Mouse (Mus musculus): ENCODE results near the gene Nfatc4.

Nfatc4 gene

DNA sequence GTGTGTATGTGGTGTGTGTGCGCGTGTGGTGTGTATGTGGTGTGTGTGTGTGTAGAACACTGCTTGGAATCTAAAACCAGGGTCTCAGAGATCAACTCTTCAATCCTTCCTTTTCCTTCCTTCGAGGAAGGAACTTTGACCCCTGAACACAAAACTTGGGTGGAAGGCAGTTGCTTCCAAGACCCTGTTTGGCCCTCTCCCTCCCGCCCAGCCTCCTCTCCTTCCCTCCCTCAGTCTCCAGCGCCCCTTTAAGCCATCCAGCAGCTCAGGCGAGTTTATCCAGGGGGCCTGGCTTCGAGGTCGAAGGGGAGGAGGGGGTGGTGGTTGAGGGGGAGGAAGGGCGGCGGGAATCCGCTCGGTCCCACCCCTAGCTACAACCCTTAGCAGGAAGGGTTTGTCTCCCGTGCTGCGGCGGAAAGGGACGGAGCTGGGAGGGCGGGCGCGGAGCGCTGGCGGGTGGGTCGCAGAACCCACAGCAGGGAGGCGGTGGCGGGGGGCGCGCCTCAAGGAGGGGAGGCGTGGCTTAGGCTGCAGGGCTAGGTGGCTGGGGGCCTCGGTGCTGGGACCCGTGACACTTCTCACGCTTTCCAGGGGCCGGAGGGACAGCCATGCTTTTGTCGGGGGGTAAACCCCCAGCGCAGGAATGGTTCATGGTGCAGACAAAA, 30.8 kb downstream of the Nfatc4 start, which contains the start of gene Nynrin:
Gene Nynrin (plus strand): TSS at position 390 of the 665 bp plus-strand sequence.
- DNase-seq (ENCODE audit: low read depth, low spot score): peak; percentile 54

DNA sequence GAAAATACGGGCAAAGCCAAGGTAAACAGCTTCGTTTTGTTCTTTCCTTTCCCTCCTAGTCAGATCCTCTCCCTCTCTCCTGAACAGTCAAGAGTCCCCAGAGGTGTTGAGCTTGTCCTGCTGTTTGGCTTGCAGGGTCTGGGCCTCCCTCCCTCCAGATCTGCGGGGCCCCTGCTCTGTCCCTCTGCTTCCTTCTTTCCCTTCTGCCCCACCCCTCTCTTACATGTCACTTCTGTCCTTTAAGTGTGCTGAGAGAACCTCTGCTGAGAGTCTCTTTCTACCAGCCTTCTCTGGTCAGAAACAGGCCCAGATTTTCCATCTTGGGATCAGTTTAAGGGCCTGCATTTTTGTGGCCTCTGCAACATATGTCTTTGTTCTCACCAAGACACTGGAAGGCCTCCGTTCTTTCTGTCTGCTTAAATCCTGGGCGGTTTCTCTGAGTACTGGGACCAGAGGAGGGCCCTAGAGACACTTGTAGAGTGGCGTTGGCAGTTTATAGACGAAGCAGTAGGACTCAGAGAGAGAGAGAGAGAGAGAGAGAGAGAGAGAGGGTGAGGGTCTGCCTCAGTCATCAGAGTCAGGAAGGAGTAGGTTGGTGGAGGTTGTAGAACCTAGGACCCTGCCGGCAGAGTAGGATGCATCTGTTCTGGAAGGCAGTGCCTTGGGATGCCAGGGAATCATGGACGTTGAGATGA, 31.6 kb downstream of the Nfatc4 start:
- no peak for DNase-seq (ENCODE audit: low read depth, low spot score)

DNA sequence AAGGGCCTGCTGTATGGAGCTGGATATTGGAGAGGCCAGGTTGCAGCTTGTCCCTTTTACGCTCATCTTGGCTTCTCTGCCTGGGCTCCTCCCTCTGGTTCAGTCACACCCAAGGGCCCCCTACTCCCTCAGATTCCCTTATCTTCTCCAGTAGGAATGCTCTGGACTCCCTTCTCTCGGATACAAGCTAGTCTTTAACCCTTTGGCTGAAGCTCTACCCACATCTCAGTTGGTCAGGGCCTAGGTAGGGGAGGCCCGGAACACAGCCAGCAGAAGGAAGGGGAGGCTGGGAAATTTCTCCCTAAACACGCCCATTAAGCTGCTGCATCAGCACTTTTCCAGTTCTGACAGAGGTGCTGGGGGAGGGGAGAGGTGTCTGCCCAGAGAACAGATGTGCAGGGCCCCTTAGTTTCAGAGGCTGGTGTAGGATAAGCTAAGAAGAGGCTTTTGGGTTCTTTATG, 32.2 kb downstream of the Nfatc4 start:
- DNase-seq (ENCODE audit: low read depth, low spot score): no peak

DNA sequence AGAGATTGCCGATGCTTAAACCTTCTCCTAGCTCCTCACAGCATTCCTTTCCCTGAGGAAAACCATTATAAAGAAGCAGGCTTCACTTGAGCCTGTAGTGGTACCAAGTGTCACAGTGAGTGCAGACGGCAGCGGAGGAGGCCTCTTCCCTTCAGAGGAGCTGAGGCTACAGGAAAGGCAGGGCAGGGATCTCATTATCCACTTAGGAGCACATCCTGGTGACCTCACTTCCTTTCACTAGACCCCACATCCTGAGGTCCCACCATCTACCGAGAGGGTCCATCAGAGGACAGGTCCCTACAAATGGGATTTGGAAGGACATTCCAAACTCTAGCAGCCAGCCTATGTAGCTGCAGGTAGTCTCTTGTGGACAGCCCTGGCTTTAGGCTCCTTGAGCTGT, 34.6 kb downstream of the Nfatc4 start:
- DNase-seq (ENCODE audit: low read depth, low spot score): no peak

DNA sequence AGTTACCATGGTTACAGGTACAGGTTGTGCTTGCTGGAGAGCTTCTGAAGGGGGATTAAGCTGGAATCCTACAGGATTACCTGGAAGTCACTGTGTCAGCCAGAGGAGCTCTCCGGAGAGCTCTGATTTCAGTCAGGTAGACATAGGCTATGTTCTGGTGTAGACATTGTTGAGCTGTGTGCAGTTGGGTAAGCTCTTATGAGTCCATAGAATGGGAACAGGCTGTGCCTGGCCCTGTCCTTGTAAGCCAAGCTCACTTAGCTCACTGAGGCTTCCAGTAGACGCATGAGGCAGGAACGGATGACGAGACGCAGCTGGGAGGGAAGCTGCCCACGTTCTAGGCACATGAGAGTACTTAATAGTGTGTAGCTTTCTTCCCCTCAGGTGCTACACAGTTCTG, 39.2 kb downstream of the Nfatc4 start:
- DNase-seq (ENCODE audit: low read depth, low spot score): no peak

DNA sequence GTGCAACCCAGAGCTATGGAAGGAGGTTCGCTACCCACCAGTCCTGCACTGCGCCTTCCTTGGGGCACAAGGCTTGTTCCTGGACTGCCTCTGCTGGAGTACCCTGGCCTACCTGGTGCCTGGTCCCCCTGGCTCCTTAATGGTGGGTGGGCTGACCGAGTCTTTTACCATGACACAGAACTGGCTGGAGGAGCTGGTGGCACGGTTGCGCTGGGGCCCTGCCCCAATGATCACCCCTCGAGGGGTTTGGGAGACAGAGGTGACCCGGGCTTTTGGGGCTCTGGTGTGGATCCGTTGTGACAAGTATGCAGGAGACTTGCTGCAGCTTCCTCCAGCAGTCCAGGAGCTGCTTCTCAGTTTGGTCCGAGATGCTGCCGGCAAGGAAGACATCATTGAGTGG, 40.0 kb downstream of the Nfatc4 start:
- no peak for DNase-seq (ENCODE audit: low read depth, low spot score)

DNA sequence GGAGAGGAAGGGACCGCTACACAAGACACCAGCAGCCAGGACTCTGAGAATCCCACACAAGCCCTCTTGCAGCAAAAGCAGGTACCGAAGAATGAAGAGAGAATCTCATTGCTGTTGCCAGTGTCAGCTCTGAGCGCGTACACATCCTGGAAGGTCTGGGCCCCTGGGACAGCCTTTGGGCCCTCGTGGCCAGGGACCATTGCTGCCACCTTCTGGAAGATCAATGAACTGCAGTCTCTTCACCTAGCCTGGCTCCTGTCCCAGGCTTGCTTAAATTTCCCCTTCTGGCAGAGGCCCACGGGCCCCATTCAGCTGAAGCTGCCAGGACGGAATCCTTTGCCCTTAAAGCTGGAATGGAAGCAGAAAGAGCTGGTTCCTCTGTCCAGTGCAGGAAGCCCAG, 40.8 kb downstream of the Nfatc4 start:
- no peak for DNase-seq (ENCODE audit: low read depth, low spot score)

DNA sequence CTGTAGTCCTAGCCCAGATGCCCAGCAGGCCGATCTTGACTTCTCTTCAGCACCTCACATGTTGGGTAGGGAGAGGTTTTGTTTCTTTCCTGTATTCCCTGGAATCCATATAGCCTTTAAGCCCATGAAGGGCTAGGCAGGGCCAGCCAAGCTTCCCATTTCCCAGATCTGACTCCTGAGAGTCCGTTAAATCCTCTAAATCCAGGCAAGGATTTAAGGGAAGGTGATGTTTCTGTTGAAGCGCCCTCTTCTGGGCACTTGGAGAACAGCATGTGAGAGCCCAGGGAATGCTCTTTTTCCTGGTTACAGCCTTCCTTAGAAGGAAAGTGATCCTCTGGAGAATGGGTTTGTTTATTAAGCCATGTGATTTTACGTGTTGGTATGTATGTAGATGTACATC, 44.0 kb downstream of the Nfatc4 start:
- DNase-seq (ENCODE audit: low read depth, low spot score): no peak

DNA sequence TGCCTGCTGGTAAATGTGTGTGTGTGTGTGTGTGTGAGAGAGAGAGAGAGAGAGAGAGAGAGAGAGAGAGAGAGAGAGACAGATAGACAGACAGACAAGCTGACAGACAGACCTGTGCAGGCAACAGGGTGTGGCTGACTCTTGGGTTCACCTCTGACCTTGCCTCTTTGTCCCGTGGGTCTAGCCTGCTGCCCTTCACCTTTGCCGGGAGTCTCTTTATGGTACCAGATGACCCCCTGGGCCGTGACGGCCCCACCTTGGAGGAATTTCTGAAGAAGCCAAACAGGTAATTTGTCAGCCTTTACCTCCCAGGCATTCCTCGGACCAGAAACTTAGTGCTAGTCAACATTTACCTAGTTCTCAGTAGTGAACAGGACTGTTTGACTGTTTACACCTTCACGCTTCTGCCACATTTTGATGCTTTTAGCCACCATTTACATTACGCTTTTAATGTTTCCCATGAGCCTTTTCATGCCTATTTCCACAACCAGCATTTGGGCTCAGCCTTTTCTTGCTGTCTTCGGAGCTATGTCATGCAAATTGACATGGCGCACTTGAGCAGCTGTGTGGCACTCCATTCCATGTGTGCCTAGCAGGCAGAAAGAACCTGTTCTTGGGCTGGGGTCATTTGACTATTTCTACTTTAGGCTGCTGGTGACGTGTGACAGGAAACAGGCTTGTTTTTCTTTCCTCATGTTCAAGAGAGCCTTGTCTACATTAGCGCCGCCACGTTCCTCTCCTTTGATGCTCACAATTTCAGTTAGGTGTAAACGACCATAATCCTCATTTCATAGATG, 45.5 kb downstream of the Nfatc4 start:
- no peak for DNase-seq (ENCODE audit: low read depth, low spot score)

DNA sequence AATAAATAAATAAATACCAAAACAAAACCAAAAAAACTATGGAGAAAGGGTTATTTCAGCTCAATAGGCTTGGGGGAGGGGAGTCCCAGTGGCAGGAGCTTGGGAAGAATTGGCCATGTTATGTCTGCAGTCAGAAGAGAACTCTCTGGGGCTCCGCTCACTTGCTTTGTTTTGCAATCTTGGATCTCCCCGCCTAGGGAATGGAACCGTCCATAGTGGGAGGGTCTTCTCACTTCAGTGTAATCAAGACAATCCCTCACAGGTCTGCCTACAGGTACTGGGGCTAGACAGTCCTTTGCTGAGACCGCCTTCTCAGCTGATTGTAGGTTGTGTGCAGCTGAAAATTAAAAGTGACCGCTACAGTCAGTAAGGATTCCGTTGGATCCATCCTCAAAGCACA, 46.6 kb downstream of the Nfatc4 start:
- DNase-seq (ENCODE audit: low read depth, low spot score): no peak

DNA sequence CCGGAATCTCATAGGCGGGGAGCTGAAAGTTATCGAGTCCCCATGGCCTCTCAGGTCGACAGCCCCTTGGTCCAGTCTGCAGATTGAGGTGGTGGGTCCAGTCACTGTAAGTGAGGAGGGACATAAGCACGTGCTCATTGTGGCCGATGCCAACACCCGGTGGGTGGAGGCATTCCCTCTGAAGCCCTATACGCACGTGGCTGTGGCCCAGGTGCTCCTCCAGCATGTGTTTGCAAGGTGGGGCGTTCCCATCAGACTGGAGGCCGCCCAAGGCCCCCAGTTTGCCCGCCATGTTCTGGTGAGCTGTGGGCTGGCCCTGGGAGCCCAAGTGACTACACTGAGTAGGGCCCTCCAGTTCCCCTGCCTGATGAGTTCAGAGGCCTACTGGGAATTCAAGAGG, 49.1 kb downstream of the Nfatc4 start:
- no peak for DNase-seq (ENCODE audit: low read depth, low spot score)

DNA sequence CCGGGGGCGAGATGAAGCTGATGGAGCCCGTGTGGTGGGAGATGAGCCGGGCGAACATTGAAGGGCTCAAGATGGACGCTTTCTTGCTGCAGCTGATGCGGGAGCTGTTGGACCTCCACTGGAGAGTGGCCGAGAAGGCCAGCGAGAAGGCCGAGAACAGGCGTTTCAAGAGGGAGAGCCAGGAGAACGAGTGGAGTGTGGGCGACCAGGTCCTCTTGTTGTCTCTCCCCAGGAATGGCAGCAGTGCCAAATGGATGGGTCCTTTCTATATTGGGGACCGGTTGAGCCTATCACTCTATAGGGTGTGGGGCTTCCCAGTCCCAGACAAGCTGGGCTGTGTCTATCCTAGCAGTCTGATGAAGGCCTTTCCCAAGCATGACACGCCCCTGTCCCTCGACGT, 49.6 kb downstream of the Nfatc4 start:
- no peak for DNase-seq (ENCODE audit: low read depth, low spot score)

DNA sequence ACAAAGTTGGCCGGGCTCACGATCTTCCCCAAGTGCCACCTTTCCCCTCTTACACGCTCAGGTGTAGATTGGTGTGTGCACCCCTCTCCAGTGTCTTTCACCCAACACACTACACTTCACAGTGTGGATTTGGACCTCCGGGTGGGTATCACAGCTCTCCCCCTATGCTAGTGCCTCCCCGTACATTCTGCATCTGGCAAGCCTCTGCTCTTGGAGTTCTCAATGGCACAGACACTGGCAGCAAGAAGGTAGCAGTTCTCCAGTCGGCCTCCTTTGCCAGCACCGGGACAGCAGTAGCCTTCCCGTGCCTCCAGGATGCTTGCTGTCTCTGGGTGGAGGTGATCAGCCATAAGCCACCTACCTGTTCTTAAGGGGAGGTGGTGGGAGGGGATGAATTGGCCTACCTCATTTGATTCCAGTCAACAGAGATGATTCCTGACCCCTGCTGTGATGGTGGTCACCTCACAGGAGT, 50.3 kb downstream of the Nfatc4 start:
- DNase-seq (ENCODE audit: low read depth, low spot score): no peak

DNA sequence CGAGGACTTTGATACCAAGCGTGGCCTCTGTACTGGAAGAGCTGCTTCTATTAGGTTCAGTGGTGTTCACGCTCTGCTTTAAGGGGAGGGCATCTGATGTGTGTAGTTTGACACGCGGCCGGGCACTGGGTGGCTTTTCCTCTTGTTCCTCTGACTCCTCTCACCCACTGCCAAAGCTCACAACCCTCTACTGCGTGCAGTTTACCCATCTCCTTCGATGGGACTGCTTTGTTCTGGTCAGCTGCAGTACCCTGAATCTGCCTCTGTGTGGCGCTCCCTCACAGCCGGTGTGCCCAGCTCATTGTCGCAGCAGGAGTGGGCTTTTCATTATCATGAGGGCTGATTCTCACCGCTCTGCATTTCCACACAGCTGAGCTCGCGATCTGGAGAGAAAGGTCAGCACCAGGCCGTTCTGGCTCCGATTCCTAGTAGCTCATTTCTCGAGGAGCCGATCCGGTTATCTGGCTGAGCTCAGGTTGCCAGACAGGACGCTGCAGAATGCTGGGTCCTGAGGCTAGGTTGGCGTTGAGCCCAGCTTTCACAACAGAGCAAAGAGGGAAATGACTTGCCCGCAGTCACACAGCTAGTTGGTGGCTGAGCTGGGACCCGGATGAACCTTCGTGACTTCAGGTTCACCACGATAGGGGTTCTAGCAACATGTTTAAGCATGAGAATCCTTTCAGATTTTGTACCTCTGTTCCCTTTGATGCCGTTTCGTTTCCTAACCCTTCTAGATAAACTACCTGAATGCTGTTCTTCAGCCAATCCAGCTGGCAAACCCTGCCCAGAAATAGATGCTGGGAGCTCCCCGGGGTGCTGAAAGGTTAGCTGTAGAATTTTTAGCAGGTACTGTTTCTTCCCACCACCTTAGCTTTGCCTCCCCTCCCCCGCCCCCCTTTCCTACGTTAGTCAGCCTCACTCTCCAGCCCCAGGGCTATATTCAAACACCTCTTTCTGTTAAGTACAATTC, 51.1 kb downstream of the Nfatc4 start:
- peak; percentile 60 for DNase-seq (ENCODE audit: low read depth, low spot score)

DNA sequence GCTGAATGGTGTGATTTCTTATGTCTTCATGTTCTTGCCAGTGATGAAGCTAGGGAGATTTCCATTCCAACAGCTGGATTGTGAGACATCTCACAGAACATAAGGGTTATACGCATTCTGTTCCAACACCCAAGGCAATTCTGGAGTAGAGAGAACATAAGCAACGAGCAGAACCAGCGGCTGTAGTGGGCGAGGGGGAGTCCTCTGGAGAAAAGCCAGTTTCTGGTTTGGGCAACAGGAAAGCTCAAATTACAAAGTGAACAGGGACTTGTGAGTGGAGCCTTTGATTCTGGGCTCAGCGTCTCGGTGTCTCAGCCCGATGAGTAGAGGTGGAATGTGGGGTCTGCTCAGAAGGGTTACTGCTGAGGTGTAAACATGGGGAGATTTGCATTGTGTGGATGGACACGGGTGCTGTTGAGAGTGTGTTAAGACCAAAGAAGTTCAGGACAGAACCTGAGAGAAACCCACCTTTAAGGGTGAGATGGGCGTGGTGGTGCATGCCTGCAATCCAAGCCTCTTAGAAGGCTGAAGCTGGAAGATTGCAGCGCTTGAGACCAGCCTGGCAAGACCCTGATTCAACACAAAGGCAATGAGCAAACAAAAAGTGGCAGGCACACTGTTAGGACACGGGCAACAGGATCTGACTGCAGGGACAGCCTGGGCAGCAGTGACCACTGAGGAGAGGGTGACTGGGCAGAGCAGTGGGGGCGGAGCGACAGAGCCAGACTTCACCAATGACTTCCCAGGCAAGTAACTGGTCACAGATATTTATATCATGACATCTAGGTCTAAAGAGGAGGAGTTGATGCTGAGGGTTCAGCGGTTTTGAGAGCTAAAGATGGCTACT, 54.7 kb downstream of the Nfatc4 start:
- DNase-seq (ENCODE audit: low read depth, low spot score): no peak

DNA sequence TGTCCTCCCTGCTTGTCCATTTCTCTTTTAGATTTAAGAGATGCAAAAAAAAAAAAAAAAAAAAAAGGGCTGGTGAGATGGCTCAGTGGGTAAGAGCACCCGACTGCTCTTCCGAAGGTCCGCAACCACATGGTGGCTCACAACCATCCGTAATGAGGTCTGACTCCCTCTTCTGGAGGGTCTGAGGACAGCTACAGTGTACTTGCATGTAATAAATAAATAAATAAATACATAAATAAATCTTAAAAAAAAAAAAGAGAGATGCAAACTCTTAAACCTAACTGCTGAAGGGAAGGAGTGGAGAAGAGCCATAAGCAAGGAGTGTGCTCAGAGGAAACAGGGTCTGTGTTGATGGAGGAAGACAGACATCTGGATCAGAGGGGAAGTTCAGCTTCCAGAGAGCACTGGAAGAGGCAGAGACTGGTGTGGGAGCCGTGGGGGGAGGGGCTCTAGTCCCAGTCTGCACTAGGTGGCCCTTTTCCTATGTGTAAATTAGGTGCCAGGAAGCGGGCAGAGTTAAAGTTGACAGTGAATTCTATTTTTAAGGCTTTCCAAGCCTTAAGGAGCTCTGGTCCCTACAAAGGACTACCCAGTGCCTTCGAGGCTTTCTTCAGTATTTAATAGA, 55.5 kb downstream of the Nfatc4 start:
- no peak for DNase-seq (ENCODE audit: low read depth, low spot score)

DNA sequence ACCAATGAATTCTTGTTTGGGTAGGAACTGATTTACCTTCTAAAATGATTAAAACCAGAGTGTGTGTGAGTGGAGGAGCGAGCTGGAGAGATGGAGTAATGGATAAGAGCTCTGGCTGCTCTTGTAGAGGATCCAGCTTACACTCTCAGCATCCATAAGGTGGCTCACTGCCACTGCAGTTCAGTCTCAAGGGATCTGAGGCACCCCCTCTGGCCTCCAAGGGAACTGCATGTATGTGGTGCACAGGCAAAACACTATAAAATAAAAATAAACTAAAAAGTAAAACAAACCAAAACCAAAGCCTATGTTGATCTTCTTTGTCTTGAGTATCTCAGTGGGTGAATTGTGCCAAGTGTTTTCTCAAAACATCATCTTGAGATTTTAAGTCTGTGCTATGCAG, 56.7 kb downstream of the Nfatc4 start:
- peak; percentile 77 for DNase-seq (ENCODE audit: low read depth, low spot score)

DNA sequence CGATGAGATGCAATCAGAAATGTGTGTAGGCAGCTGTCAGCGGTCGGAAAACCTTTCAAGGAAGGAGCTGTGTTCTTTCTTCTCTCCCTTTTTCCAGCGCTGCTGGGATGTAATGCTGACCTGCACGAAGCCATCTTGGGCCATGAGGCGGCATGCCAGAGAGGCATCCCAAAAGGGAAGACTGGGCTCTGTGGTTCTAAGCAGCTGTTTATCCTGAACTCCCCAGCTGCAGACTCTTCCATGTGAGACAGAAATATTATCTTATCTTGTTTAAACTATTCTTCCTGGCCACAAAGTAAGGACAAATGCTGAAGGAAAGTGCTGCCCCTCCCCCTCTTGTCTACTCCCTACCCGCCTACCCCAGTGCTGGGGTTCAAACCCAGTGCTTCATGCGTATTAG, 58.0 kb downstream of the Nfatc4 start:
- DNase-seq (ENCODE audit: low read depth, low spot score): no peak

DNA sequence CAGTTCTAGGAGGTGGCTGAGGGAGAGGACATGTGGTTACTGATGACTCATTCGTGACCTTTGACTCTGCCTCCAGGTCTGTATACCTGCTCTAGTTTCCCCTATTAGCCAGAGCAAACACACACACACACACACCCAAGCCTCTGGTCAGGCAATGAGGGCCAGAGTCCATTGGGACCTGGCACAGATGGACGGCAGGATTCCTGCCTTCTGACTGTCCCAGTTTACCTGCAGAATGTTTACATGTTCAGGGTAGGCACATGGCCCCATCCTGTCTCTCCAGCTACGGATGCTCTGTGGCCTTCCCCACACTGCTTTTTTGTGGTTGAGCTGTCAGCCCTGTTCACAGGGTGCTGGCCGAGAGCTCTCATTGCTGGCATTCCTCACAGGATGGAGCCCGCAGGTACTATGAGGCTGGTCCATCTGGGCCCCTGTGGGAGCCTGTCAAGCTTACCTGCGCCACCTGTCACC, 59.3 kb downstream of the Nfatc4 start:
- no peak for DNase-seq (ENCODE audit: low read depth, low spot score)

All from retina, postnatal 7 days (tissue).